Mouse (Mus musculus) kidney, adult 8-10 months (tissue): Measurements from ENCODE around the gene Hbq1b.

Experiments
- DNase-seq, 2 experiments: peaks; one replicate each; pipeline ENCODE4 v3.0.0; 2022

The Hbq1b gene

DNA sequence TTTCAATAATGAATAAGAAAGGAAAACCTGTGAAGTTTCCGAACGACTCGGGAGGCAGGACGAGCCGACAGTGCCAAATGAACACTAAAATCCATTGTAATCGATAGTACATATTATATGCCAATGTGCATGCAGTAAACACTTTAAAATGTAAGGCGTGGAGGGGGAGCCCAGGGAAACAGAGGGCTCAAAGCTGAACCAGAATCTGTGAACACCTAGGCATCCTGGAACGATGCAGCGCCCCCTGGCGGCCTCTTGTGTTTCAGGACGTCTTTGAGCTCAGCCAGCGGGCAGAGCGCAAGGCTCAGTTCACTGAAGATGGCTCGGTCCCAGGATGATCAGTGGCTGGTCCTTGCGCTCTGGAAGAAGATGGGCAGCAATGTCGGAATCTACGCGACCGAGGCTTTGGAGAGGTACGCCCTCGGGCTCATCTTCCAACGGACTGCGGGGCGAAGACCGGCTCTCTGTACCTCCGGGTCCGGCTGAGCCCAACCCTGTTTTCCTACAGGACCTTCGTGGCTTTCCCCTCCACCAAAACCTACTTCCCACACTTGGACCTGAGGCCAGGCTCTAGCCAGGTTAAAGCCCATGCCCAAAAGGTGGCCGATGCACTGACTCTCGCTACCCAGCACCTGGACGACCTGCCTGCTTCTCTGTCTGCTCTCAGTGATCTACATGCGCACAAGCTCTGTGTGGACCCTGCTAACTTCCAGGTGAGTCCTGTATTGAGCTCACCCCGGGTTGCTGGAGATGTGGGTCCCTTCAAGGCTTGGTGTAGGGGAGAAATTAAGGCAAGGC is at the start of gene Hbq1b:
TSS of gene Hbq1b (plus strand) at position 271 of the 798 bp plus-strand sequence.
- DNase-seq = peak; percentile 59 to 85

DNA sequence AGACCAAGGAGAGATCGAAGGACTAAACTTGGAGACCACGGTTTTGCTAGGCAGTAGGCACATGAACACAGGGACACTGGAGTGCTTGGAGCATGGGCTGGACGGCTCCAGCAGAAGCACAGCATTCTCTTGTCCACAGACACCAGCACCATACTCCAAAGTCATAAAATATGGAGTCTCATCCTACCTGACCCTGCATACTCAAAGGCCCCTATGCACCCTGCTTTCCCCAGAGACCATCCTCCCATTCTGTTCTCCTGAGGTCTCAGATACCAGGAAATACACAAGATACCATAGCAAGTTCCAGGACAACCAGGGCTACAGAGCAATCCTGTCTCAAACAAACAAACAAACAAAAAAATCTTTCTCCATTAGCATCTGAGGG is 49.4 kb upstream of the Hbq1b start:
- no peak for DNase-seq

DNA sequence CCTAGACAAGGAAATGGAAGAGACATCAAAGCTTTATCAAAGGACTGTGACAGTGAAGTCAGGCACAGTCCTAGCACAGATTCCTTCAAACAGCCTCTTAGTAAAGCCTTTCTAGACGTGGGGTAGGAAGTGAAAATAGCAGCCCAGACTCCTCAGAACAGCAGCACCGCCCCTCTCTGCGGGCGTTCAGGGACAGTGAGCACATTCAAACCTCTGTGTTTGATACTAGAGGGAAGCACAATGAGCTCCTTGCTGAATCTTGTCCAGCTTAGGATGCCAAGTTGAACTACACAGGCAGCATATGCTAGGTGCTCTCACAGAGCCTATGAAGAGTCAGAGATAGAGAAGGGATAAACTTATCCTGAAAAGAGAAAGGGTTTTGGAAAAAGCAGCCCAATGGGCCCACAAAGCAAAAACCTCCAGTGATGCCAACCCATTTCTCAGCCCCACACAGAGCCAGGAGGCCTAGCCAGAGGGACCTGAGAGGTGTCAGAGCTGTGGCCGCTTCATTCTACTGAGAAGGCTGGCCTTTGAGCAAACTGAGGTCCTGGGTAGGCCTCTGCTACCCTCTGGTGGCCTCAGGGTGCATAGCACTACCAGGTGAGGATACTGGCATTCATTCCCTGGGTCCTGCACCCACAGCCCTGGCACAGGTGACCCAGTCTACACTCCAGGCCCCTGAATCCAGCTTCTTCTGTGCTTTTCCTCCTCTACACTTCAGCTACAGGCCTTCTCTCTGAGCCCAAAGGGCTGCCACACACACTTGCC is 48.5 kb upstream of the Hbq1b start:
- peak; percentile 64 to 85 for DNase-seq

GRCm38 (mm10) chr11:32241391-32241790 is 45.4 kb upstream of the Hbq1b start:
- no peak for DNase-seq

- DNase-seq = no peak
Observed at GRCm38 (mm10) chr11:32242209-32242608, 44.6 kb upstream of the Hbq1b start.

- no peak for DNase-seq
Observed at GRCm38 (mm10) chr11:32243205-32243955, 43.4 kb upstream of the Hbq1b start.

DNA sequence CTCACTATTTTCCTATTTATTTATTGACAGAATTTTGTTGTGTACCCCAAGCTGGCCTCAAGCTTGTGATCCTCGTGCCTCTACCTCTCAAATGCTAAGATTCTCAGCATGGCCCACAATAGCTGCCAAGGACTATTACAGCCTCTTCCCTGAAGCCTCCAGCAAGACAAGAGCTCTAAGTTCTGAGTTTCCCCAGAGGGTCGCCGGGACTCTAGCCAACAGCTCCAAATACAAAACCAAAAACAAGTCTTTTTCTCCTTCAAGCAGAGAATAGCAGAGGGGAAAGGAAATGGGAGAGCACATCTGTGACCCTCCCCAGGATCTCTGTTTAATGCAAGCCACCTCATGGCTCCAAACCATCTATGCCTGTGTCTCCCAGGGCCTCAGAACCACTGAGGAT is 42.7 kb upstream of the Hbq1b start:
- no peak for DNase-seq

GRCm38 (mm10) chr11:32244617-32245016 is 42.1 kb upstream of the Hbq1b start:
- DNase-seq = no peak

DNA sequence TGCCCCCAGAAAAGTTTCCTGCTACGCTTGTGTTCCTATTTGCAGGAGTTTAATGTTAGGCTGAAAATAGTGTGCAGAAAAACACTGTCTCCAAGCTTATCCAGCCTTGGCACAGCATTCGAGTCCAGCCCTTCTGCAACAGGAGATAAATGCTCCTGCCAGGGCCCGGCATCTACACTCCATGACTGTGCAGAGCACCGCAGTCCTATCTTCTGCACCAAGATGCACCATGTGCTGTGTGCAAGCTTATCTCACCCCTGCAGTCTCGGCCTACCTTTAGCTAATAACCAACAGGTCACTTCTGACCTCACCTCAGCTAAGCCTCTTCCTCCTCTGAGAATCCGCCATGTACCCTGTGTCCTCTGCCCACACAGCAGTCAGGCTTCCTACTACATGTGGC is 41.2 kb upstream of the Hbq1b start:
- DNase-seq = no peak

GRCm38 (mm10) chr11:32247068-32247467 is 39.7 kb upstream of the Hbq1b start:
- DNase-seq = no peak

- no peak for DNase-seq
Observed at GRCm38 (mm10) chr11:32248350-32248749, 38.4 kb upstream of the Hbq1b start.

DNA sequence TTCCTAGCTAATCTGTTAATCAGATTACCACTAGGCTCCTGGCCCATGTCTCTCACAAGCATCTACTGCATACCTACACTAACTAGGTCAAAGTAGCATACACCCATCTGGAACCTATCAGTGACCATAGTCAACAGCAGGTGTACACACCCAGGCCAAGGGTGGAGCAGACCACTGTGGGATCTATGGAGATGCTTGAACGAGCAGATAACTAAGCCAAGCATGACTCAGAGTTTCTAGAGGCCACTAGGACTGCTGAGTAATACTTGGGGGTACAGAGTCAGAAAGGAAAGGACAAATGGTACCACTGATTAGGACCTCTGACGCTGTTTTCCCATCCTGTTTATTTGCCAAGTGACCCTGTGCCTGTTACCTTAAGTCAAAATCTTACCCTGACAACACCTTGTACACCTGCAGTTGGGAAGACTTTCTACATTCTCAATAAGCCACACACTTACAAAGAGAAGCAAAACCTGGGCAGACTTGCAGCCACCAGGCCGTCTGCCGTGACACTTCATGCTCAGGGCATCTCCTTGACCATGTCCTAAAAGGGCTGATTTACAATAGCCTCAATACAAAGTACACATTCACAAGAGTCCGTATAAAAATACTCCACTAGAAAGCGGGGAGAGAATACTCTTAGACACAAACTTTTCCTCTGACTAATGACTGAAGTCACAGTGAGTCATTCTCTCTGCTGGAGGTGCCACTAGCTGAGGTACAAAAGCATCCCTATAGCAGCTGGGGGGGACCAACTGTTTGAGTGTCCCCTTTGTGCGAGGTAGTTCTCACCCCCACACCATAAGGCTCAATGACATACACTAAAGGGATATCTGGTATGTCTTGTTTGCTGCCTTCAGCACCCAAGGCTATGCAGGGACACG is 35.6 kb upstream of the Hbq1b start:
- DNase-seq = no peak

DNA sequence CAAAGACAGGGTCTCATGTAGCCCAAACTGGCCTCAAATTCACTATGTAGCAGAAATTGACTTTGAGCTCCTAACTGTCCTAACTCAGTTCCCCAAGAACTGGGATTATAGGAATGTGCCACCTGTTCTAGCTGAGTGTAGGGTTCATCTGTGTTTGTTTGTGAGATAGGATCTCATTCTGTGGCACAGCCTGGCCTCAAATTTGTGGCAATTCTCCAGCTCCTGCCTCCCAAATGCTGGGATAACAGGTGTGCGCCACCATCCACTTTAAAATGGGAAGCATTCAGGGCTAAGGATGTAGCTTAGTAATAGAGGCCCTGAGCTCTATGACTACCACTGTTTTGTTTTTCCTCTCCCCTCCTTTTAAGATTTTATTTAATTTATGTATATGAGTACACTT is 33.6 kb upstream of the Hbq1b start:
- DNase-seq = no peak

GRCm38 (mm10) chr11:32256146-32256545 is 30.6 kb upstream of the Hbq1b start:
- DNase-seq = no peak

GRCm38 (mm10) chr11:32256566-32256965 is 30.2 kb upstream of the Hbq1b start:
- DNase-seq = no peak

- no peak for DNase-seq
Observed at GRCm38 (mm10) chr11:32262674-32263415, 23.9 kb upstream of the Hbq1b start.

GRCm38 (mm10) chr11:32265117-32265738 is 21.5 kb upstream of the Hbq1b start:
- no peak for DNase-seq

- no peak for DNase-seq
Observed at GRCm38 (mm10) chr11:32266194-32266593, 20.6 kb upstream of the Hbq1b start.

DNA sequence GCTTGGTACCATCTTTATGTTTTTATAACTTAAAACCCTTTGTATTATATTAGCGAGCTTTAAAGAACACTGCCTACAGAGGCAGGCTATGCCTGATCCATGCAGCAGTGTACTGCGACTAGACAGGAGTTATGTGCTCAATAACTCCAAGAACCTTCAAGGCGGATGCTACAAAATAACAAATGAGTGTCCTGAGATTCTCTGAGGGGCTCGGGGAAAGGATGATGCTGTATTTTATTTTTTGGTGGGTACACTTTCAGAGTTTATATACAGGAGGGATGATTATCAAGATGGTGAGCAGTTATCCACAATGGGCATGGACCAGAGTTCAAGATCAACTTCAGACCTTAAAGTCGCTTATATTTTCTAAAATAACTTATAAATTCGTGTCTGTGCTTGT is 20.0 kb upstream of the Hbq1b start:
- DNase-seq = no peak

DNA sequence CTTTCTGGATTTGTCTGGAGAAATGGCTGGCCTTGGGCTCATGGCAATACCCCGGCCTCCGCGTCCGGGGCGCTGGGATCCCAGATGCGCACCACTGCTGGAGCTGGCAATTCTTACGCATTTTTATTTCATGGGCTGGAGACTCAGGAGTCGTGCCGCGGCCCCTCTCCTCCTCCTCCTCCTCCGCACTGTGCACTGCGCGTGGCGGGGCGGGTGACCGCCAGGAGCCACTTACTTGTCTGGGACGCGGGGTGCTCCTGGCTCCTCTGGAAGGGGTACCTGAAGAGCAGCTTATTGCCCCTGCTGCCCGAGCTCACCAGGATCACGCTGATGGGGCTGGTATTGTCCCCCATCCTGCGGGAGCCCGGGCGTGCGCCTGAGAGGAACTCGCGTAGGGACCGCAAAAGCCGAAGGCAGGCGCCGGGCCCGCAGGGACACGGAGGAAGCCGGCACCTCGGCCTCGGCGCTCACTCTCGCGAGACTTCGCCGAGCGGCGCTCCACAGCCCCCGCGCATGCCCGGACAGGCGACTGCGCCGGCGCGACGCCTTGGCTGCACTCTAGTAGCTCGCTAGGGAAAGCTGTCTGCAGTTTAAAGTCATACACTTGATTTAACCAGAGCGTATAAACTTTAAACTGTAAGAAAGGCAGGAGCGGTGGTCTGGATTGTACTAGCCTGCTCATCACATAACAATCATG is 19.4 kb upstream of the Hbq1b start, which contains the start of gene Nprl3:
TSS of gene Nprl3 (minus strand) at position 520 of the 697 bp plus-strand sequence.
- peak; percentile 95 for DNase-seq
